Mouse (Mus musculus) cerebellum, adult (tissue): Measurements from ENCODE around the gene Acox1.

Source experiments
- ATAC-seq: cut with Nextera tagmentation; 2 replicates; pipeline ENCODE4 v1.9.2; 2017; ENCODE audit warnings: mild to moderate bottlenecking, moderate library complexity, mixed read lengths; ENCODE audit not compliant: insufficient number of reproducible peaks, low FRiP score, low TSS enrichment

Acox1 gene

GRCm38 (mm10) chr11:116170003-116170800 is 28.6 kb downstream of the Acox1 start:
- ATAC-seq: no peak

- ATAC-seq: no peak
Measured at GRCm38 (mm10) chr11:116169214-116169613, 29.6 kb downstream of the Acox1 start.

- ATAC-seq: peak; percentile 98
Measured at GRCm38 (mm10) chr11:116167884-116168439, 30.9 kb downstream of the Acox1 start, which contains the start of gene Fbf1. Gene Fbf1 (minus strand): TSS chr11:116168166.

GRCm38 (mm10) chr11:116167232-116167631 is 31.6 kb downstream of the Acox1 start:
- ATAC-seq: no peak

- no peak for ATAC-seq
Measured at GRCm38 (mm10) chr11:116163002-116163401, 35.8 kb downstream of the Acox1 start.

- no peak for ATAC-seq
Measured at GRCm38 (mm10) chr11:116162146-116162545, 36.7 kb downstream of the Acox1 start.

- ATAC-seq: no peak
Measured at GRCm38 (mm10) chr11:116161312-116161711, 37.5 kb downstream of the Acox1 start.

GRCm38 (mm10) chr11:116150960-116151359 is 47.9 kb downstream of the Acox1 start:
- ATAC-seq: no peak

- no peak for ATAC-seq
Measured at GRCm38 (mm10) chr11:116149341-116149740, 49.5 kb downstream of the Acox1 start.

GRCm38 (mm10) chr11:116148761-116149221 is 50.1 kb downstream of the Acox1 start:
- ATAC-seq: peak; percentile 36; the same call in 1 of the 2 replicates

- ATAC-seq: no peak
Measured at GRCm38 (mm10) chr11:116146294-116146985, 52.4 kb downstream of the Acox1 start.

GRCm38 (mm10) chr11:116145481-116146293 is 53.2 kb downstream of the Acox1 start:
- ATAC-seq: no peak

- ATAC-seq: no peak
Measured at GRCm38 (mm10) chr11:116143468-116143867, 55.4 kb downstream of the Acox1 start.

- ATAC-seq: no peak
Measured at GRCm38 (mm10) chr11:116142211-116142991, 56.4 kb downstream of the Acox1 start.

GRCm38 (mm10) chr11:116138468-116139138 is 60.2 kb downstream of the Acox1 start, which contains the start of gene Mrpl38:
Gene Mrpl38 (minus strand): TSS chr11:116138868.
- peak; percentile 81 for ATAC-seq

GRCm38 (mm10) chr11:116138096-116138467 is 60.8 kb downstream of the Acox1 start:
- no peak for ATAC-seq

- no peak for ATAC-seq
Measured at GRCm38 (mm10) chr11:116134171-116134570, 64.7 kb downstream of the Acox1 start.

- ATAC-seq: no peak
Measured at GRCm38 (mm10) chr11:116133497-116133896, 65.3 kb downstream of the Acox1 start.
